Mouse (Mus musculus): Measurements from ENCODE around the gene Fntb.
A peak's percentile ranks its signal among the peaks of the same experiment; 100 is the strongest.
"Not testable (repeated sequence)": the region's sequence is repeated elsewhere in the genome, so short reads cannot be mapped to it uniquely, and the experiment has no call there.

Fntb gene

DNA sequence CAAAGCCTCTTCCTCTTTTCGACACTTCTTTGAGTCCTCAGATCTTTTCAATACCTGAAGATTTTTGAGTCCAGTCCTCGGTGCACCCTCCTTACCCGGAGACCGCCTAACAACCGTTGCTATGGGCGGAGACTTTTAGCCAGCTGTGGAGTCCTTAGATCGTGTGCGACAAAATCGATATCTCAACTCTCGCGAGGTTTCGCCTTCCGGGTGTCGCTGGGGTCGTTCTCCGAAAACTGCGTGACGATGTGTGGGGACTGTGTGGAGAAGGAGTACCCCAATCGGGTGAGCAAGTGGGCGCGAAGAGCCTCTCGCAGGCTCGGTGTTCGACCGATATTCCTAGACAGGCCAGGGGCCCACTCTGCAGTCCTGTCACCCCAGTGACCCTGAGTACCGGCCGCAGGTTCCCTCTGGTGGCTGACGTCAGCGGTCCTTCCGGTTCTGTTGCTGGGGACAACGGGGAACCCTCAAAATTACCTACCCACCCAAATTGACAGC lies at the start of gene Fntb, which contains the start of gene Churc1:
TSS of gene Fntb (plus strand) at position 236 of the 498 bp plus-strand sequence.
TSS of gene Churc1 (plus strand) at position 185 of the 498 bp plus-strand sequence.
- DNase-seq (ENCODE audit: low read depth) = peak; percentile 97

DNA sequence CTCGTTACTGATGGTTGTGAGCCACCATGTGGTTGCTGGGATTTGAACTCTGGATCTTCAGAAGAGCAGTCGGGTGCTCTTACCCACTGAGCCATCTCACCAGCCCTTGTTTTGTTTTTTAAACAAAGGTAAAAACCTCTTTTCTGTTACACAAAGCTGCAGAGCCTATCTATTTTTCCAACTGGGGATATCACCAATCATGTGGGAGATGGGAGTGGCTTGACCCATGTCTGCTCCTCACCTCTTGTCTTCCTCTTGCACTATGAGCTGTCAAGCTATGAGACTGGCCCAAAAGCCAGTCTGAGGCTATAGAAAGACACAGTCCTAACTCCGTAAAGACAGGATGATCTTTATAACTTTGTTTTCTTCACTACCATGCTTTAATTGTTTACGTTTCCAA lies 47.0 kb upstream of the Fntb start:
- no peak for DNase-seq (ENCODE audit: low read depth)

DNA sequence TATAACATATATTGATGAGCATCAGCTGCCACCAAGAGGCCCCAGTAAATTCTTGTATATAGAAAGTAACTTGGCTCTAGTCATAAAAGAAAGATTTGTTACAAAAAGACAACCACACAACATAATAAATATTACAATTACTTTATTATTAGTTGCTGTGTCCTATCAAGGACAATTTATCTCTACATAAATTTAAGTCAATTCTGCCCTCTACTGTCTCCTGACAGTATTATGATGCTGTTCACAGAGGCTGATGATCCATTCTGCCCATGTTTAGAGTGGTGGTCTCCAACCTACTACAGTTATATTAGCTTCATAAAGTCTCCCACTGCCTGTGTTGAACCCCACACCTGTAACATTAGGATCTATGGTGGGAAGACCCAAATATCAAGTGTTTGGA lies 44.8 kb upstream of the Fntb start:
- peak; percentile 33 for DNase-seq (ENCODE audit: low read depth)

DNA sequence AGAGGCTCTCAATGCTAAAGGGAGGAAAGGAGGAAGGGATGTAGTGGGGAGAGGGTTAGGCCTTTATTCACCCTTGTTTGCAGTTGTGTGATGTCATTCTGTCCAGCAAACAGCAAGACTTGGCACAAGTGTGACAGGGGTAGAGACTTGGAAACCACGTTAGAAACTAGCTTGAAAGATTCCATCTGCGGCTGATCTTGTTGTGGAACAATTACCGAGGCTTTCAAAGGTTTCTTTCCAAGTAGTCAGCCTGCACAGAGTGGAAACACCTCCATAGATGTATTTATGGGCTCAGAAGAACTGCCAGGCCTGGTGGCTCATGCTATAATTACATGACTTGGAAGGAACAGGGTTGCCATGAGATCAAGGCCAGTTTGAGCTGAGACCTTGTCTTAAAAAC lies 43.4 kb upstream of the Fntb start:
- no peak for DNase-seq (ENCODE audit: low read depth)

DNA sequence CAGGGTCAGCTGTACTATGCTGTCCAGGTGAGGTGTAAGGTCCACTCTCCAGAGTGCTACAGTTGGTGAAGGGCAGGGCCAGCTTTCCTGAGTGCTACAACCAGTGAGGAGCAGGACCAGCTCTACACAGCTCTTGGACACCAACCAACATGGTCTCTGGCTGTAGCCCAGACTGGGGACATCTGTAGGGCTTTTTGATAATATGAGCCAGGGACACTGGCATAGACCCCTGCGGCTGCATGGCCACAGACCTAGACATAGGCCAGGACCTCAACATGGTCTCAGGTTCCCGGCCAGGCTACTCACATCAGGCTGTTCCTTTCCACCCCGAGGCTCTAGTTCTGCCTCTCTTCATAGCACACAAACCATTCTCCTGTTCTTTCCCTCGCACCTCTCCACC lies 37.4 kb upstream of the Fntb start:
- no peak for DNase-seq (ENCODE audit: low read depth)

DNA sequence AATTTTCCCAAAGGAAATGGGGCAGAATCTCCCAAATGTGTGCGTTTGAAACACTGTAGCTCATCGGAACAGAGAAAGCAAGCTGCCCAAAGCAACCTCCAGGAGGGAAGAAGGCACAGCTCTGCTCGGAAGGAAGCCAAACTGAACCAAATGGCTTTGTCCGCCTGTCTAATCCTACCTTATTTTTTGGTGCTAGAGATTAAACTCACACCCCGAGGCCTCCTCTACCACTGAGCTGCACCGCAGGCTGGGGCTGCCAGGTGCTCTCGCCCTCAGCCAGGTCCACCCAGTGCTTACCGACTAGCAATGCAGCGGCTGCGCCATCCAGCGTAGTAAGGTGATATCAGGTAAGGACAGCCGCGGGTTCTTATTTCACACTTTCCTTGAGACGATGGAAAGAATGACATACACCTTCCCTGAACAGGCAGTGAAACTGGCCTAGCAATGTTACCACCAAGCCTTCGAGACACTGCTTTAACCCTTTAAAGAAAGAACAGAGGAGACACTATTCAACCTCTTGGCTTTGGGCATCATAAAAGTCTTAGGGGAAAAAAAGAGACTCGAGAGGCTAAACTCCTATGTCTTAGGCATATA lies 14.4 kb upstream of the Fntb start:
- DNase-seq (ENCODE audit: low read depth) = no peak

DNA sequence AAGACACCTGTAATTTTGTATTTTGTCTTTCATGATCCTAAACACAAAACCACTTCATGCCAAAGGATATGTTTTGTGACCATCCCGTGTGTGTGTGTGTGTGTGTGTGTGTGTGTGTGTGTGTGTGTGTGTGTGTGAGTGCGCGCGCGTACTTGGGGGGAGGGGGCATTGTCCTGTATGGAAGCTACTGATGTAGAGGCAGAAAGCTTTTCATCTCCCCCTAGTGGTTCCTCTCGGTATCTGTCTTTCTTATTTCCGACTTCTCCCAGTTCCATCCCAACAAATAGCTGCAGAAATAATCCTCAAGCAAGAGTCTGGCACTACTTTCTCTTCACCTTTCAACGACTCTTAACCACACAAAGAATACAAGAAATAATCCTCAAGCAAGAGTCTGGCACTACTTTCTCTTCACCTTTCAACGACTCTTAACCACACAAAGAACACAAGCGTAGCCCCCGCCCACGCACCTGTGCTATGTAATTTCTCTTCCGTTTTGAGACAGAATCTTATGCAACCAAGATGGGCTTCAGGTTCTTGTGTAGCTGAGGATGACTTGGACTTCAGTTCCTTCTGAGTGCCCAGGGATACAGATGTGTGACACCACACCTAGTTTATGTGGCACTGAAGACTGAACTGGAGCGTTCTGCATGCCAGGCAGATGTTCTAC lies 12.6 kb upstream of the Fntb start:
- DNase-seq (ENCODE audit: low read depth) = peak; percentile 81

DNA sequence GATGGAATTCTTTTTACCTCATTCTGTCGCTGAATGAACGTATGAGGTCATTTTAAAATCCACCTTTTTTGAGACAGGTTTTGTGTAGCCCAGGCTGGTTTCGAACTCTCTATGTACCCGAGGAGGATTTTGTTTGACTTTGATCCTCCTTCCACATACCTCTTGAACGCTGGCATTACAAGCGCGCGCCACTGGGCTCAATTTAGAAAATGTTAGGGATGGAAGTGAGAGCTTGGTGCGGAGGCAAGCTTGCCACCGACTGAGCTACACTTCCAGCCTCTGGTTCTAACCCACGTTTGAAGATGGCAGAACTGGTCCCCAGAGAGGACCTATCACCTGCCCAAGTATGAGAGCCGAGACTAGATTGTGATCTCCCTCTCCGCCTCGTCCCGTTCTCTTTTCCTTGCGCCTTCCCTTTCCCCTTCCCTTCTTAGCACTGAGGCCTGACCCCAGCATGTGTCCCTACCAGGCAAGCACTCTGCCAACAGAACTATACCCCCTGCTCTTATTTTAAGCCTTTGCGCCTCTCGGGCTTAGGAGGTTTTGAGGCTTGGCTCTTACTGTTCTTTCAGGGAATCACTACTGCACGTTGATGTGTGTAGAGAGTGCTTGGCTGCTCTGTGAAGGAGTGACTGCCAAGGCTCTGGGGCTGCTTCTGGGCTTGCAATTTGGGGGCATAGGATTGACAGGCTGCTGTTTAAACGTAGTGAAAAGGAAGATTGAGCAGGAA lies 677 bp downstream of the Fntb start:
- DNase-seq (ENCODE audit: low read depth) = peak; percentile 24

DNA sequence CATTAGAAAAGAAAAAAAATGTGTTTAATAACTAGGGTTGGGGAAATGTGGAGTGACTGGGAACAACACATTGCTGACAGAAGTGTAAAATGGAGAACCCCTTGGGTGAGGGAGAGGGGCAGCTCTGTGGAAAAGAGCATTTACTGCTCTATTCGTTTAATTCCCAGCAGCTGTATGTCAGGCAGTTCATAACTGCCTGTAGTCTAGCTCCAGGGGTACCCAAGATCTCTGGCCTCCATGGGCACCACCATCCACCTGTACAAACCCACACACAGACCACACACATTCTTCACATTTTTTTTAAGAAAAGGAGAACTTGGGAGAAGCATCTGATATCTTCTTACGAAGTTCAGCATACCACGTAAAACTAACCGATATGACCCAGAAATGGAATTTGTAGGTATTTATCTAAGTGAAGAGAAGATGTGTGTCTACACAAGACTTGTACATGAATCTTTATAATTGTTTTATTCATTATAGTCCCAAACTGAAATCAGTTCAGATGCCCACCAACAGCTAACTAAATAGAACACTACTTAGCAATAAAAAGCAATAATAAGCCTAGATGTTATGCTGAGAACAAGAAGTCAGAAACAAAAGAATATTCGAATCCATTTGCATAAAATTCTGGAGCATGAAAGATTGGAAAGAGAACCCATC lies 5.6 kb downstream of the Fntb start:
- DNase-seq (ENCODE audit: low read depth) = no peak

DNA sequence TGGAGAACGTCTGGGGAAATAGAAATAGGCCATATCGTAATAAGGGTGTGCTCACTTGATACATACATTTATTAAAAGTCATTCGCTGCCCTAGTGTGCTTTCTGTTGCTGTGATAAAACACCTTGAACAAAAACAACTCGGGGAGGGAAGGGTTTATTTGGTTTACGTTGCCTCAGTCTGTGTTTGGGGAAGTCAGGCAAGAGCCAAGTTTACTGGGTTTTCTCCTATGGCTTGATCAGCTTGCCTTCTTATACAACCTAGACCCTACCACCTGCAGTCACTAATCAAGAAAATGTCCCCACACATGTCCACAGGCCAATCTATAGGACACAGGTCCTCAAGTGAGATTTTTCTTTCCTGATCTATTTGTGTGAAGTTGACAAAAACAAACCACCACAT lies 6.2 kb downstream of the Fntb start:
- no peak for DNase-seq (ENCODE audit: low read depth)

DNA sequence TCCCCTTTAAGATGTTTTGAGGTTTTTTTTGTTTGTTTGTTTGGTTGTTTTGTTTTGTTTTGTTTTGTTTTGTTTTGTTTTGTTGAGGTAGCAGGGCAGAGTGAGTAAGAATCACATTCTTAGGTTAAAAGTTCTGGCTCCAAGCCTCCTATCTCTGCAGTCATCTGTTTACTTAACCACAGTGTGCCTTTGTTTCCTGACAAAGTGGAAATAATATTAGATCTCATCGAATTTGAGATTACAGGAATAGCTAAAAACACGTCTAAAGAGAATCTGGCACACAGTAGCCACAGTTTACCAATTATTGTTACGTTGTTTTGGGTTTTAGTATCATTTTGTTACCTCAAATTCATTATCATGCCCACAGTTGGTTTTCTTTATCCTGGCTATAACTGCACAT lies 9.3 kb downstream of the Fntb start:
- DNase-seq (ENCODE audit: low read depth) = no peak

DNA sequence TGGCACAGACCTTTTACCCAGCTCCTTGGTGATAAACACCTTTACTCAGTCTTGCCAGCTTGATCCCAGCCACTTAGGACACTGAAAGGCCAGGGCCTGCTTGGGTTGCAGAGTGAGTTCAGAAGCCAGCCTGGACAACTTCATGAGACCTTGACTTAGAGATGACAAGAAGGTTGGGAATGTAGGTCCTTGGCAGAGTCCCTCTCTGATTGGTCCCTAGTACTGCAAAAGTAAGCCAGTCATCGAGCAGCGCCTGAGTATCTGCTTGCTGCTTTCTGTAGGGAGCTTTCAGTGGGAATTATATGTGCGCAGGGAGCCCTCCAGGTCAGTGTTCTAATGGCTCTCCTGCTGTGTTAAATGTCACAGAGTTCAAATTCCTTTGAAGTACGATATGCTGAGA lies 9.7 kb downstream of the Fntb start:
- no peak for DNase-seq (ENCODE audit: low read depth)

DNA sequence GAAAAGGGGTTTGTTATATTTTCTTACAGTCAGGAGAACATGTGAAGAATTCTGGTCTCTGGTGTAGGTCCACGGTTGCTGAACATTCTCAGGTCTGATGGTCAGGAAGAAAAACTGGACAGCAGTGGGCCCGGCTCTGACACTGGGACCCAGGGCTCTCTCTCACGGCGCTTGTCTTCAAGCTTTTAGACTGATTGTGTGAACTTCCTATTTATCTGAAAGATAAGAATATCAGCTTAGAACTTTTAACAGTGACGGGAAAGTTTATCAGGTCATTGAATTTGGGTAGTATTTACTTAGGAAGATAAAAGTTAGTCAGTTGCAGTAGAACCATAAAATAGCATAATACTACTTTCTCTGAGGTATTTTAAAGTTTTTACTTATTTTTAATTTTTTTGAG lies 11.5 kb downstream of the Fntb start:
- no peak for DNase-seq (ENCODE audit: low read depth)

DNA sequence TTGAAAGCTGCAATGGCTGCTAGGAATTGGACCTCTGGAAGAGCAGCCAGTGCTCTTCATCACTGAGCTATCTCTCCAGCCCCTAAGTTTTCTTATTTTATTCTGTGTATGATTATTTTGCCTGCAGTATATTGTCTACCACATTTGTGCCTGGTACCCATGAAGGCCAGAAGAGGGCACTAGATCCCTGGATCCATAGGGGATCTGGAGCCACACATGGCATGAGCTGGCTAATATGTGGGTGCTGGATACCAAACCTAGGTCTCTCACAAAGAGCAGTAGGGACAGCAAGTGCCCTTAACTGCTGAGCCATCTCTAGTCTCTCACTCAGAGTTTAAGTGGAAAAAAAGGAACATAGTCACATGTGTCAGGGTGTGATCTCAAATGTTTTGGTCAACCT lies 12.5 kb downstream of the Fntb start:
- no peak for DNase-seq (ENCODE audit: low read depth)

DNA sequence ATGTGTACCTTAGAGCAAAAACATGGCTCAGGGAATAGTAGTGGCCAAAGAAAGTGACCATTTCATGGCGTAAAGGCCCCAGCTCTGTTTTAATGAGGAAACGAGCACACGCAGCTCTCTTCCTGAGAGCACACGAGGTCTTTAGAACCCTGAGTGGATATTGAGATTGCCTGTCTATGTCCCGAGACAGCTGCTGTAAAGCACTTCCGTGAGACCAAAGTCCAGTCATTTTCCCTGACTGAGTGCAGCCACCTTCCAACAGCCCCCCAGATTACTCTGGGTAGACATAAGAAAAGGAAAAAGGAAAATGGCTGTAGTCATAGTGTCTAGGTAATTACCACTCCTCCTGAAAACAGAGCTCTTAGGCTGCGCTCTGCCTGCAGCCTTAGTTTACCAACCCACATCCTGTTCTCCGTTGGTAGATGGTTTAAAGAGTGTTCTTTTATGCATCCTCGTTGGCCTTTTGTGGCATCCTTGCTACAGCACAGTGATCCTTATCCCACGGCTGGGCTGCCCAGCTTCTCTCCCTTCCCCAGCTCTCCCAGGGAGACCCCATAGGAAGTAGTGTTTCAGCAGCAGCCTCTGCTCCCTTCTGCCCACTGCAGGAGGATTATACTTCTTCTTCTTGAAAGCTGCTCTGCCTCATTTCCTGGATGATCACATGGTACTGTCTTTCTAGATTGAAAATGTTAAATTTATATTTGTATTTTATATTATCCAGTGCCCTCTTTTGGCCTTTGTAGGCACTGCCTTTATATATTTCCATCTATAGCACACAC lies 13.1 kb downstream of the Fntb start:
- DNase-seq (ENCODE audit: low read depth) = no peak

DNA sequence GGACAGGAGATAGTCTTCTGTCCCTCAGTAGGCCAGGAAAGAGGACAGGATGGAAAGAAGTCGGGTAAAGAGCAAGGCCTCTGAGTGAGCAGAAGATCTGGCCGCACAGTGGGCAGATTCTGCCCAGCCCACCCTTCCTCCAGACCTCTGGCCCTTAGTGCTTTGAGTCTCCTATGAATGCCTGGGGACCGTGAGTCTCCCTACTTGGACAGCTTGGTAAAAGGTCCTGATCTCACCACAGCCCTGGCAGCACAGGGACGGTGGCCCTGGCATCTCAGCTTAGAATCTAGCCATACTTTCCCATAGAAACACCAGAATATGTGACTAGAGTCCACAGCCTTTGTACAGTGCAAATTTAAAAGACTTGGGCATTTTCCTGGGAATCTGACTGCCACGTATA lies 14.6 kb downstream of the Fntb start:
- DNase-seq (ENCODE audit: low read depth) = no peak

DNA sequence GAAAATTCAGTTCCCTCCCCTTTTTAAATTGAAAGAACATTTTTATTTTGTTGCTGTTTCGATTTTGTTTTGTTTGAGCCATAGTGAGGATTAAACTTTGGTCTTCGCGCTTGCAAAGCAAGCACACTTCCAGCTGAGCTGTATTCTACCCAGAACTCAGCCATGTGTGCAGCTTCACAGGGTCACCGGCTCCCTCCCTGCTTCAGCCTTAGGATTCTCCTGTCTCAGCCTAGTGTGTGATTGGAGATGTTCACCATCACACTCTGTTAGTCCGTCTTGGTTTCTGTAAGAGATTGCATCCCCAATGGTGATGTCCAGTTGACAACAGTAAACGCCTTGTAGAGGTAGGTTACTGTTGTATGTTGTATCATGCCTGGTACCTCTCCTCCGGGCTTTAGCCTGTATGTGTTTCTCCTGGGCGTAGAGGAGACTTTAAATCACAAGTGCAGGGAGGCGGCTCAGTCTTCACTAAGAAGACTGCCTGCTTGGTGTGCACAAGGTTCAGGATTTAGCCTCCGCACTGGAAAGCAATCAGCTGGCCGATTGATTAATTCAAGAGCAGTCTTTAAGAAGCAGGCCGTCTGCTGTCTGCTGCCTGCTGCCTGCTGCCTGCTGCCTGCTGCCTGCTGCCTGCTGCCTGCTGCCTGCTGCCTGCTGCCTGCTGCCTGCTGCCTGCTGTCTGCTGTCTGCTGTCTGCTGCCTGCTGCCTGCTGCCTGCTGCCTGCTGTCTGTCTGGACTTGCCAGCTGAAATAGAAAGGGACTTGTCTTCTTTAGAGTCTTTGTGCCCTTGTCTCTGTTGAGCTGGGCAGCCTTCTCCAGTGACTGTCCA lies 15.5 kb downstream of the Fntb start:
- no peak for DNase-seq (ENCODE audit: low read depth)

DNA sequence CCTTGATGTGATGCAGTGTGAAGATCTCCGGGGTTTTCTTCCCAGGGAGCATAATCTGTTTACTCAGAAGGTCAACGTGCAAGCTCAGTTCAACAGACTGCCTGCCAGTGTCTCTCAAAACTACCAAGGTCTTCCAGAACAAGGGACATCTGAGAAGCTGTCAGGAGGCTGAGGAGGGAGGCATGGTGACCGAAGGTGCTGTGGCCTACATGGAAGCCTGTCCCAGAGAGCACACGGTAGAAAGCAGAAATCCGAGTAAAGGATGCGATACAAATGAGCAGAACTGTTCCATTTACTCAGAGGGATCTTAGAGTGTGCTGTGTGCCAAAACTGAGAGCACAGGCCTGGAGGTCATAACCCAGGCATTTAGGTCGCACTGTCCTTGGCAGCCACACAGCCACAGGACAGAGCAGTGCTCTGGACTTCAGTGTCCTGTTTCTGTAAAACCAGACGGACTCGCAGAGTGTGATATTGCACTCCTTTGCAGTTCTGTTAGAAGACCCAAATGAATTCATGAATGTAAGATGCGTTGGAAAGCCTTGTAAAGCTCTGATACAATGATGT lies 18.7 kb downstream of the Fntb start:
- DNase-seq (ENCODE audit: low read depth) = no peak

DNA sequence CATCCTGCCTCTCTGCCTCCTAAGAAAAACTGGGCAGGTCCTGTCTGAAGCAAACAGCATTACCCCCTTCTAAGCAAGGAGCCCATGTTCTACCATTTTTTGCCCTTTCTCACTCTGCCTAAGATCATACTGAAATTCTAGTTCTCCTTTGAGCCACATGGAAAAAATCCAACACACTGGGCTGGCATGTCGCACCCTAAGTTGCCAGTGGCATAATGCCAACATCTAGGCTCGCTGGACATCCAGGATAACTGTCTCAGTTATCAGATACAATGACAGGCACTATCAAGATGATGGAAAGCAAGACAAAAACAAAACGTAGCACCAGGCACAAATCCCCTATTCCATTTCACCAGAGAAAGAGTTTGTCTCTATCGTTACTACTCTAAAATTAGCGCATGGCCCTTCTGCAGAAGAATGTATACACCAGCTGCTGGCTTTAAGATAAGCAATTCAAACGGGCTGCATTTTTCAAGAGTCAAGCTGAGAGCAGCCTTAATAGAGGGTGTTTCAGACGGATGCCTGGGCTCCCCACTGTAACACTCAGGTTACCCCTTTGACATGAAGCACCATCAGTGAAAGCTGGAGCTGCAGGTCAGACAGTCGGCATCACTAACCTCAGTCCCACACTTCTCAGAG lies 25.2 kb downstream of the Fntb start:
- DNase-seq (ENCODE audit: low read depth) = no peak

DNA sequence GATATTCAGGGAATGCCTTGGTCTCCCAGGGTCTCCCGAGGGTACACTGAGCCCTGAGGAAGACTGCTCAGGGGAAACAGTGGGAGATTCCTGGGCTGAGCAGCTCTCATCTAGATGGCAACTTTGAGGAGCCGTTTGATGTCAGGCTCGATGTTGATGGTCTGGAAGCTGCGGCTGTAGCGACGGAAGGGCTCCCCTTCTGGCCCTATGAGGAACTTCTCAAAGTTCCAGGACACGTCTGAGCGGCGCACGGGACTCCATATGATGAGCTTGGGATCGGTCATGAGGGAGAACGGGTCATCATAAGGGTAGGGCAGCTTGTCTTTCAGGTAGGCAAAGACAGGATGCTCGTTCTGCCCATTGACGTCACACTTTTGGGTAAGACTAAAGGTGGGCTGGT lies 27.2 kb downstream of the Fntb start:
- not testable (repeated sequence) for DNase-seq (ENCODE audit: low read depth)
